Mouse (Mus musculus) left cerebral cortex, adult 9 months (tissue): ENCODE measurements around the gene Atp1b1.
A peak's percentile ranks its signal among the peaks of the same experiment; 100 is the strongest.

ENCODE experiments used
- DNase-seq, 2 experiments: peaks; one replicate each; pipeline ENCODE4 v3.0.0; 2022; ENCODE audit warnings: low spot score in 2 of 2

Gene Atp1b1

DNA sequence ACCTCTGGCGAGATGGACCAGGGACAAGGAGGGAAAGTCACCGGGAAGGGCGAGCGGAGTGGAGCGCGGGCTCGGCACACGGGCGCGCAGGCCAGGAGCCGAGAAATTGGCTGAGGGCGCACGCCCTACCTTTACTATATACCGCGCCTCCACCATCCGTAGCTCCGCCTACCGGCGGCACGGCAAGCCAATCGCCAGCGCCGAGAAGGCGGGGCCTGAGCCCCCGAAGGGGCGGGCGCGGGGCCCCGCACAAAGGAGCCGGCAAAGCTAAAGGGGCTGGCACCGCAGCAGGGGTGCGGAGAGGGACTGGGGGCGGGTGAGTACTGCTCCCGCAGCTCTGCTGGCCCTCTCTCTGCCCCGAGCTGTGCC lies at the start of gene Atp1b1:
TSS of gene Atp1b1 (minus strand) at position 111 of the 369 bp plus-strand sequence.
- DNase-seq = peak; percentile 84 to 87

GRCm38 (mm10) chr1:164505096-164505495 lies 46.9 kb upstream of the Atp1b1 start:
- DNase-seq = no peak

DNA sequence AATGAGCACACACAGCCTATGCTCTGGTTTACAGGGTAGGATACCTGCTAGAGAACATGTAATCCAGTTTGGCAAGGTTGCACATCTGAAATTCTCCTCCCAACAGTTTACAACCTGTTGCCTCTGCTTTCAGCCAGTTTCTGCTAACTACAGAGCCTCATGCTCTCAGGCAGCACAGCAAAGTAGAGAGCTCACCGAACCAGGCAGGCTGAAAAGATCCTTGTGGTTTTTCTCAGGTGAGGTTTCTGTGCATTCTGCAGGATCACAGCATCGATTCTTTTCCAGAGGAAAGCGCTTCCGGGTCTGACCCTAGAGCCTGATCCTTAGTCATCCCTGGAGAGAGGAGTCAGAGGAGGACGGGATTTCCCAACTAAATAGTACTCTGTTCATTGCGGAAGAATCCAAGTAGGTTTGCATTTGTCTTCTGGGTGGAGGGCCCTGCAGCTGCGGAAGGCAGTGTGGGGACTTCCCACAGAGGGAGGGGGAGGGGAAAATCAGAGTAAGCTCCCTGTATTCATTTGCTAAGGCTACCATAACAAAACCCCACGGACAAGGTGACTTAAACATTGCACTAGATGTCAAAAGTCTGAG lies 45.1 kb upstream of the Atp1b1 start:
- no peak for DNase-seq

GRCm38 (mm10) chr1:164502231-164502630 lies 44.1 kb upstream of the Atp1b1 start:
- DNase-seq = no peak

- DNase-seq = no peak
These were observed 36.8 kb upstream of the Atp1b1 start for GRCm38 (mm10) chr1:164494741-164495512.

DNA sequence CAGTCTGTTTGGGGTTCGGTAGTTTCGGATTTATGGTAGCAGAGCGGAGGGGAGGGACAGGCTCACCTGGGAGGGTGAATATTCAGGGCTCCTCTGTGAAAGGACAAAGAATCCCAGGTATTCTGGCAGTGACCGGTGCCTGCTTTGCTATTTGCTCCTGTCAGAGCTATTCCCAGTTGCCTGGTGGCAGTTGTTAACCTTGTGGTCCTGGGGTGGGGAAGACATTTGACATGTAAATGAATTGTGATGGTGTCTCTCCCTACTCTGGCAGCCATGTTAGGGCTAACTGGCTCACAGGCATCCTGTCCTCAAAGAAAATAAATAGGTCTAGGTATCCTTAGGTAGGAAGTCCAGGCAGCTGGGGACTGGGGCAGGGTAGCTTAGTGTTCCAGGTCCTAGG lies 36.1 kb upstream of the Atp1b1 start:
- DNase-seq = no peak

DNA sequence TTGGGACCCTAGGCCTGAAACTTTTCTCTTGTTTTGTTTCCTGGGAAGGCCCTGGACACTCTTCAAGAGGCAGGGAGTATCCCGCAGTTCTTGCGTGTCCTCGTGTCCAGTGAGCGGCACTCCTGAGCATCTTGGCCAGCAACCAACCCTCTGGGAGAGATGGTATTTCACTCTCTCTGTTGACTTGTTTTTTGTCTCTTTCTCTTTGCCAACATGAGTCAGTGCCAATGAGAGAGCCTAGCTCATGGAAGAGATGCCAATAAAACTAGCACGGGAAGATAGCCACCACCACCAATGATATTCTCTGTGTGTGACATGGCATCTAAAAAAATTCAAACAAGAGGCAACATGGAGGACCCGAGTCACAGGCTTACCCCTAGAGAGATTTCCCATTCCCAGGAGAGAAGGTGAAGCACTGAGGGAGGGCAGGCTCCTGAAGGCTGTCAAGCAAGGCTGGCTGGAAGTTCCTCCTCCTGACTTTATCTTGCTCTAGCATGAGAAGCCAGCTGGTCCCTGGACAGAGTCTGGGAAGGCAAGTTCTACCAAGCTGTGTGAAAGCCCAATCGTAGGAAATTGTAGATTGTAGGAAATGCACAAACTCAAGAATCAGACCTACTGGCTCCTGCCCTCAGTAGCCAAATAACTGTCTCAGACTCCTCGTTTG lies 35.0 kb upstream of the Atp1b1 start:
- no peak for DNase-seq

DNA sequence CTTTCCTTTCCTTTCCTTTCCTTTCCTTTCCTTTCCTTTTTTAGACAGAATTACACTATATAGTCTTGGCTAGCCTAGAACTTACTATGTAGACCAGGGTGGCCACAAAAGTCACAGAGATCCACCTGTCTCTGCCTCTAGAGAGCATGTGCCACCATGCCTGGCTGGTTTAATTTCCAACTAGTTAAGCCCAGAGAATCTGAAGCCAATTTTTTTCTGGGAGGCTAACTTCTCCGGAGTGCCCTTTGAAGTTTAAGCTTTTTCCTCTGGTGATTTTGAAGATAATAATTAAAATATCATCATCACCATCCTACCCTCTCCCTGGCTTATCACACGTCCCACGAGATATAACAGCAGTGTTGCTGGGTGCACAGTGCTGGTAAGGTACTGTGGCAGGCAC lies 34.3 kb upstream of the Atp1b1 start:
- no peak for DNase-seq

- DNase-seq = no peak
These were observed 31.9 kb upstream of the Atp1b1 start for GRCm38 (mm10) chr1:164489961-164490594.

GRCm38 (mm10) chr1:164483728-164484127 lies 25.6 kb upstream of the Atp1b1 start:
- DNase-seq = no peak

DNA sequence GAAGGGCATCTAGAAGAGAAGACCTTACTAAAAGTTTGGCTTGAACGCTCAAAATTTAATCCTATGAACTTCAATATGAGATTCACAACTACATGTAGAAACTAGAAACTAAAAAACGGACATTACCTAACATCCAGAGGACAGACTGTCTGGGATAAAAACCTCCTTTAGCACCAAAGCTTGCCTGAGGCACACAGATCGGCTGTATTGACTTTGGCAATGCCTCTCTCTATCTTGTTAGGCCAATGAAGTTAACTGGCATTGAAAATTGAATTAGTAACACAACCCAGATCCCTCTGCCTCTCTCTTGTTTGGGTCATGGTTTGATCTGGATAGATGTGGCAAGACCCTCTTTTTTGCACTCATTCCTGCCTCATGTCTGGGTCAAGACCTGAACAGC lies 24.7 kb upstream of the Atp1b1 start:
- DNase-seq = no peak

GRCm38 (mm10) chr1:164481645-164482354 lies 23.6 kb upstream of the Atp1b1 start:
- no peak for DNase-seq

- DNase-seq = no peak
These were observed 22.8 kb upstream of the Atp1b1 start for GRCm38 (mm10) chr1:164480755-164481644.

- peak in 1 of 2 experiments; percentile 35 for DNase-seq
These were observed 17.7 kb upstream of the Atp1b1 start for GRCm38 (mm10) chr1:164475895-164476294.

GRCm38 (mm10) chr1:164474778-164475511 lies 16.8 kb upstream of the Atp1b1 start:
- DNase-seq = peak in 1 of 2 experiments; percentile 33

DNA sequence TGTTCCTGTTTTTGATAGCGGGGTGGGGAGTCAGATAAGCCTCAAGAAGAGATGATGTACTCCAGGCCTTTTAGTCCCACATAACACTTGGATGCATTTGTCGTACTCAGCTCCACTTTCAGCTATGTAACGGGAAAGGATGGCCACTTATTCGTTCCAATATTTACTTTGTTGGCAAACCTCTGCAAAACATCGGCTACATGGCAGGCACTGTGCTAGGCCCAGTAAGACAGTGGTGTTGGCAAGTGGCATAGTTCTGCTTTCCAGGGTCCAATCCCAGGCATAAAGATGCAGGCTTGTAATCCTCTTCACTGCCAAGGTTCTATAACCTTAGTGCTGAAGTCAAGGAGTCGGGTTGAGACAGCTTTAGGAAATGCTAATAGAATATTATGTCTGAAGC lies 16.2 kb upstream of the Atp1b1 start:
- DNase-seq = no peak

DNA sequence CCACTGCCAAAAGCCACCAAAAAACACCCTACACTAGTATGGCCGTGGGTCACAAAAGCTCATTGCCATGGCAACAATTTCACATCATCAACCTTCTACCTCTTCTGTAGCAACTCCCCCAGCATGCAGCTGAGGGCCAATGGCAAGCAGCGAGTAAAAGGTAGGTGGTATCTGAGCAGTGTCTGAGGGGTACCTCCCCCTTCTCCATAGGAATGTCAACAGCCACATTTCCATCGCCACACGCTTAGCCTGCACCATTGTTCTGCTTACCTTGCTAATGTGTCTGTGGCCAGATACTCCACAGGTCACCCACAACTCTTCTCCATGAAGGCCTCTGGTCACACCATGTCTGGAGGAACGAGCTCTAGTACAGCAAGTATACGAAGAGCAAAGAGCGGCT lies 15.2 kb upstream of the Atp1b1 start:
- DNase-seq = no peak

GRCm38 (mm10) chr1:164471632-164472031 lies 13.5 kb upstream of the Atp1b1 start:
- DNase-seq = no peak

- no peak for DNase-seq
These were observed 12.8 kb upstream of the Atp1b1 start for GRCm38 (mm10) chr1:164470985-164471384.

- no peak for DNase-seq
These were observed 10.2 kb upstream of the Atp1b1 start for GRCm38 (mm10) chr1:164468329-164468728.
